Mouse (Mus musculus): ENCODE results near the gene Pla2g15. TPM values are rescaled to one million over a fixed set of nuclear protein-coding genes. Genes with fewer than 3 reads are reported as not detected.

The Pla2g15 gene
- total and polyA plus RNA-seq, 3 experiments, result 6.9 to 8.0 (median 7.0) TPM

GRCm38 (mm10) chr8:106169934-106170480 lies 19.8 kb downstream of the Pla2g15 start:
- in situ Hi-C loops (cut with MboI; ENCODE audit: low pct_ligation_motif_present, low pct_unique_long_range_greater_than_20kb, low sequenced_read_pairs) (loop anchor here (5.0 kb wide), 1 partner anchor 42 kb away; the partner anchor contains the start of genes Prmt7 and Slc7a6os), dilution Hi-C loops (cut with MboI; ENCODE audit: extremely low pct_ligation_motif_present, extremely low pct_unique_long_range_greater_than_20kb, low sequenced_read_pairs) (no loop called here)
- H3K27ac ChIP-seq (ENCODE audit: insufficient read depth, low read depth), result no peak overlapping the region
- peak overlapping the region; percentile 82 for H3K9ac ChIP-seq (ENCODE audit: insufficient read depth, low read depth)
- no peaks in the 10 kb centered on the region for H3K9me3 ChIP-seq (replicated peaks; ENCODE audit: low read length)
- DNase-seq (ENCODE audit: extremely low read depth), result peak; percentile 37
- TF ChIP-seq JUN (IDR thresholded peaks at IDR 0.05; ENCODE audit: insufficient read depth, low read depth, low read length) (no peak), RCOR1 (conservative IDR thresholded peaks at IDR 0.05; ENCODE audit: low read depth, low read length) (no peak), PAX5 (IDR thresholded peaks at IDR 0.05; ENCODE audit: low read length) (no peak), CTCF (conservative IDR thresholded peaks at IDR 0.05 in 1 of 2, IDR thresholded peaks at IDR 0.05 in 1 of 2; ENCODE audit: low read depth in 2 of 2, low read length in 2 of 2) (peak; percentile 37 to 41; a peak in 3 of 4 replicates), MXI1 (IDR thresholded peaks at IDR 0.05; ENCODE audit: low read depth, low read length) (peak; percentile 23; the same call in 1 of the 2 replicates), POLR2AphosphoS2 (IDR thresholded peaks at IDR 0.05; ENCODE audit: low read depth, low read length) (no peak), NELFE (IDR thresholded peaks at IDR 0.05; ENCODE audit: low read depth, low read length) (0 out of 2 replicates have a peak, but pooled peaks have one; percentile 22)
- H3K4me3 ChIP-seq (replicated peaks in 1 of 3; ENCODE audit: low read depth in 2 of 3, low read length in 2 of 3, poor library complexity in 1 of 3), result peak overlapping the region; percentile 88 to 93 (median 91)
- H3K79me2 ChIP-seq (replicated peaks; ENCODE audit: control insufficient read depth, extremely low read depth, insufficient read depth, poor library complexity, severe bottlenecking), result peaks cover 42% of the 10 kb centered on the region
- H3K4me1 ChIP-seq (ENCODE audit: control insufficient read depth in 1 of 2, insufficient read depth in 2 of 2), result peaks cover 0 to 19% of the 10 kb centered on the region in 2 experiments; a peak in 2 of 4 replicates
- no peaks in the 10 kb centered on the region for H3K27me3 ChIP-seq (replicated peaks)
- H3K36me3 ChIP-seq (replicated peaks in 1 of 2; ENCODE audit: control insufficient read depth in 1 of 2, insufficient read depth in 1 of 2, low read length in 1 of 2), result peaks cover 0 to 17% of the 10 kb centered on the region in 2 experiments
- peak overlapping the region; percentile 99 for H3K4me2 ChIP-seq (ENCODE audit: insufficient read depth, low read depth, poor library complexity, severe bottlenecking)

GRCm38 (mm10) chr8:106173566-106173965 lies 23.4 kb downstream of the Pla2g15 start:
- dilution Hi-C loops (cut with MboI; ENCODE audit: extremely low pct_ligation_motif_present, extremely low pct_unique_long_range_greater_than_20kb, low sequenced_read_pairs) (no loop called here), in situ Hi-C loops (cut with MboI; ENCODE audit: low pct_ligation_motif_present, low pct_unique_long_range_greater_than_20kb, low sequenced_read_pairs) (no loop called here)
- no peak for TF ChIP-seq GABPA (IDR thresholded peaks at IDR 0.05; ENCODE audit: insufficient replicate concordance, low read depth, low read length)
- no peak for TF ChIP-seq TCF12 (IDR thresholded peaks at IDR 0.05; ENCODE audit: low read depth, low read length)
- no peak for TF ChIP-seq USF2 (conservative IDR thresholded peaks at IDR 0.05; ENCODE audit: low read depth, low read length)
- no peak for TF ChIP-seq MAFK (IDR thresholded peaks at IDR 0.05; ENCODE audit: insufficient replicate concordance, low read length)
- no peak for TF ChIP-seq E2F4 (IDR thresholded peaks at IDR 0.05; ENCODE audit: insufficient replicate concordance, low read depth, low read length)
- Histone ChIP-seq H3K9ac (ENCODE audit: insufficient read depth, low read depth) (no peak overlapping the region), H3K36me3 (replicated peaks in 1 of 2; ENCODE audit: control insufficient read depth in 1 of 2, insufficient read depth in 1 of 2, low read length in 1 of 2) (peaks cover 0 to 30% of the 10 kb centered on the region in 2 experiments), H3K27me3 (replicated peaks) (no peaks in the 10 kb centered on the region), H3K27ac (ENCODE audit: insufficient read depth, low read depth) (no peak overlapping the region), H3K4me1 (ENCODE audit: control insufficient read depth in 1 of 2, insufficient read depth in 2 of 2) (peaks cover 0 to 25% of the 10 kb centered on the region in 2 experiments; a peak in 2 of 4 replicates), H3K9me3 (replicated peaks; ENCODE audit: low read length) (no peaks in the 10 kb centered on the region), H3K79me2 (replicated peaks; ENCODE audit: control insufficient read depth, extremely low read depth, insufficient read depth, poor library complexity, severe bottlenecking) (peaks cover 66% of the 10 kb centered on the region), H3K4me2 (ENCODE audit: insufficient read depth, low read depth, poor library complexity, severe bottlenecking) (no peak overlapping the region), H3K4me3 (replicated peaks in 1 of 3; ENCODE audit: low read depth in 2 of 3, low read length in 2 of 3, poor library complexity in 1 of 3) (no peak overlapping the region)
- no peak for DNase-seq (ENCODE audit: extremely low read depth)

- no peak overlapping the region for H3K9ac ChIP-seq (ENCODE audit: insufficient read depth, low read depth)
- TF ChIP-seq USF1 (IDR thresholded peaks at IDR 0.05; ENCODE audit: low read depth, low read length), result no peak
- TF ChIP-seq IRF4 (IDR thresholded peaks at IDR 0.05; ENCODE audit: low read depth, low read length), result no peak
- TF ChIP-seq MXI1 (IDR thresholded peaks at IDR 0.05; ENCODE audit: low read depth, low read length), result no peak
- no peak for TF ChIP-seq E2F4 (IDR thresholded peaks at IDR 0.05; ENCODE audit: insufficient replicate concordance, low read depth, low read length)
- no peak for TF ChIP-seq ZC3H11A (IDR thresholded peaks at IDR 0.05; ENCODE audit: low read depth, low read length)
- TF ChIP-seq MAX (IDR thresholded peaks at IDR 0.05; ENCODE audit: low read length), result no peak
- TF ChIP-seq MAZ (IDR thresholded peaks at IDR 0.05; ENCODE audit: low read depth, low read length), result no peak
- no peak for TF ChIP-seq EP300 (IDR thresholded peaks at IDR 0.05; ENCODE audit: low read length)
- TF ChIP-seq MAFK (IDR thresholded peaks at IDR 0.05; ENCODE audit: insufficient replicate concordance, low read length), result no peak
- no peak for TF ChIP-seq UBTF (IDR thresholded peaks at IDR 0.05; ENCODE audit: low read depth, low read length)
- H3K27me3 ChIP-seq (replicated peaks), result no peaks in the 10 kb centered on the region
- H3K36me3 ChIP-seq (replicated peaks in 1 of 2; ENCODE audit: control insufficient read depth in 1 of 2, insufficient read depth in 1 of 2, low read length in 1 of 2), result peaks cover 11 to 55% of the 10 kb centered on the region in 2 experiments
- peaks cover 0 to 16% of the 10 kb centered on the region in 2 experiments; a peak in 2 of 4 replicates for H3K4me1 ChIP-seq (ENCODE audit: control insufficient read depth in 1 of 2, insufficient read depth in 2 of 2)
- H3K79me2 ChIP-seq (replicated peaks; ENCODE audit: control insufficient read depth, extremely low read depth, insufficient read depth, poor library complexity, severe bottlenecking), result peaks cover 45% of the 10 kb centered on the region
- H3K27ac ChIP-seq (ENCODE audit: insufficient read depth, low read depth), result no peak overlapping the region
- dilution Hi-C loops (cut with MboI; ENCODE audit: extremely low pct_ligation_motif_present, extremely low pct_unique_long_range_greater_than_20kb, low sequenced_read_pairs) (no loop called here), in situ Hi-C loops (cut with MboI; ENCODE audit: low pct_ligation_motif_present, low pct_unique_long_range_greater_than_20kb, low sequenced_read_pairs) (no loop called here)
- no peak overlapping the region for H3K4me3 ChIP-seq (replicated peaks in 1 of 3; ENCODE audit: low read depth in 2 of 3, low read length in 2 of 3, poor library complexity in 1 of 3)
- H3K4me2 ChIP-seq (ENCODE audit: insufficient read depth, low read depth, poor library complexity, severe bottlenecking), result no peak overlapping the region
- no peaks in the 10 kb centered on the region for H3K9me3 ChIP-seq (replicated peaks; ENCODE audit: low read length)
- DNase-seq (ENCODE audit: extremely low read depth), result no peak
Observed at GRCm38 (mm10) chr8:106176891-106177290, 26.7 kb downstream of the Pla2g15 start.
